Mouse (Mus musculus) cerebellum, adult 9-10 months (tissue): ENCODE results near the gene Cdca4.

Source experiments
- DNase-seq: peaks from one replicate; pipeline ENCODE4 v3.0.0; 2022

Cdca4 gene

DNA sequence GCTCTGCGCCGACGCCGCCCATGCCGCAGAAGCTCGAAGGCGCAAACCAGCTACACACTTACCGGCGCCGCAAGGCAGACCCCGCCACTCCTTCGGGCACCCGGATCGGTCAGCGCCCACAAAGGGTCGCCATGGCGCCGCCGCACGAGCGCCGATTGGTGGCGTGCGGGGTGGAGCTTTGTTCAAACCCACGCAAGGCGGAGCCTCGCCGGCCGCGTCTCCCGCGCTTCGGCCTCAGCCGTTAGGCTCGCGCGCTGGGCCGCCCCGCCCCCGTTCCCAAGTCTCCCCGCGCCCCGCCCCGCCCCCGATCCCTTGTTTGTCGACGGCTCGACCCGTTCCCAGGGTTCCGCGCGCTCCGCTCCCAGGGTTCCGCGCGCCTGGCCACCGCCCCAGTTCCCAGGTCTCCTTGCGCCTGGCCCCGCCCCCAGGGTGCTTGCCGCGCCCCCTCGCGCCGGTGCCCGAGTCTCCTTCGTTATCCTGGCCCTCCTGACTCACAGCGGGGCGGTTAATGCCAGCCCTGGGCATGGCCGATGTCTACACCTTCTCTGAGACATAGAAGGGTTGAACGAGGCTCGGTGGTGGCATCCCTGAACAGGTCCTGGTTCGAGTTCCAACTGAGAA lies at the start of gene Cdca4:
Gene Cdca4 (minus strand): TSS at position 180 of the 621 bp plus-strand sequence.
- DNase-seq, result peak; percentile 97

GRCm38 (mm10) chr12:112877607-112878020 lies 48.4 kb upstream of the Cdca4 start:
- no peak for DNase-seq

DNA sequence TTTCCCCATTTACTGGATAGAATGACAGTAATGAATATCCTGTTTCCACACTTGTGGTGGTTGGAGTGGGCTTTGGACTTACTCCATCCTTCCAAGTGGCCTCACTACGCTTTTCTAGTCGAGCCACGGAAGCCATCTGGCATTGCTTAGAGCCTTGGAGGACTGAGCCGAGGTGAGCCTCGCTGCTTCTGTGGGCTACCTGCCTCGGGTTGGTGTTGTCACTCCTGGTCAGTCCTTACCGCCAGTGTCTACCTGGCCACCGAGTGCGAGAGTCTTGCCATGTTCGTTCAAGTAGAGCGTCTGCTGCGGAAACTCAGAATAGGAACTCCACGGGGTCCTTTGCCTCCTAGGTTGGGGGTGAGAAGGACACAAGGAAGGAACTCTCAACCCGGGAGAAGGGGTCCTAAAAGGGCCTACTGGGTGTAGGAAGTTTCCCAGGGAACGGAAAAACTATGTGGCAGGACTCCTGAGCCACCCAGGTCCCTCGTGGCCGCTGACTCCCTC lies 47.9 kb upstream of the Cdca4 start:
- no peak for DNase-seq

GRCm38 (mm10) chr12:112876332-112877072 lies 47.3 kb upstream of the Cdca4 start:
- no peak for DNase-seq

DNA sequence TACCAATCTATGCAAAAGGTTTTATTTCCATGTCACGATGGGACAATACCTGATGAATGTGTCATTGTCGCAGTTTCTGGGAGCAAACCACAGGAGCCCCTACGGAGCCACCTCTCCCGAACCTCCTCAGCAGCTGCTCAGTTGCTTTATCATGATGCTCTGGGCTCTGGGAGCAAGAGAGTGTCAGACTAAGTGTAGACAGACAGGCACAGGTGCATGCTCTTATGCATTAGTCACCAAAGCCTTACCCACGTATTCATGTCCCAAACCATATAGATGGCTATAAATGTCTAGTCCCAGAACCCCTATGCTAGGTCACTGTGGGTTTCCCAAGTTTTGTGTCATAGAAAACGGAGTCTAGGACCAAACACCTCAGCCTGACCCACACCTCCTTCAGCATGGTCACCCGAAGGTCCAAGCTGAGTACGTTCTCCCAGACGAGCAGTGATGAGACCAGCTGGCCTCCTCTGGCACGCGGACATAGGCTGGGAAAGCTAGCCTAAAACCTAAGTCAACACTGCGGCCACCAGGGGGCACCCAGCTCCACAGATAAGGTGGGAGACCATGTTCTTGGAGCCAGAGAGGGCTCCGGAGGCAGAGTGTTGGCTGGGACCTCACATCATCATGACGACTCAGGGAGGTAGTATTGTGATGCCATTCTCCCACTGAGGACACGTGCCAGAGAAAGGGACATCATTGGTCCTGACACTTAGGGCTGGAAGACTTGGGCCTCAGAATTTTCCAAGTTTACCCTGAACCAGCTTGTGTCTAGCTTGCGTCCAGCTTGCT lies 46.2 kb upstream of the Cdca4 start:
- peak; percentile 88 for DNase-seq

- DNase-seq, result no peak
Measured at GRCm38 (mm10) chr12:112874199-112874598, 45.0 kb upstream of the Cdca4 start.

GRCm38 (mm10) chr12:112873452-112874190 lies 44.4 kb upstream of the Cdca4 start:
- peak; percentile 28 for DNase-seq

DNA sequence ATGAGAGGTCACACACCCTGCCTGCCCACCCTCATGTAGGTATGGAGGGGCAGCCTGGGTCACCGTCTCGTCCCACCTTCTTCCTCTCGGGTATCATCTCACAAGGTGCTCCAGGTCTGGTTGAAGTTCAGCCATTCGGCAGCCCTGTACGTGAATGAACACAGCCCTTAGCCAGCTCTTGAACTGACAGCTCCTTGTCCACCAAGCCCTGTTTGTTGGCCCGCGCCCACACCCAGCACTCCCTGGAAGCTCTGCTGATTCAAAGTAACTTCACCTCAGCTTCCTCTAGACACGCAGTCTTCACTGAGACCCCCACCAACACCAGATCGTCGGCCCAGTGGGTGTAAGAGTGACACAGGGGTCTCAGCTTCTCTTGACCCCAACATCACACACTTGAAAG lies 43.8 kb upstream of the Cdca4 start:
- no peak for DNase-seq

- DNase-seq, result no peak
Measured at GRCm38 (mm10) chr12:112871272-112871671, 42.0 kb upstream of the Cdca4 start.

GRCm38 (mm10) chr12:112870775-112871174 lies 41.6 kb upstream of the Cdca4 start:
- no peak for DNase-seq

DNA sequence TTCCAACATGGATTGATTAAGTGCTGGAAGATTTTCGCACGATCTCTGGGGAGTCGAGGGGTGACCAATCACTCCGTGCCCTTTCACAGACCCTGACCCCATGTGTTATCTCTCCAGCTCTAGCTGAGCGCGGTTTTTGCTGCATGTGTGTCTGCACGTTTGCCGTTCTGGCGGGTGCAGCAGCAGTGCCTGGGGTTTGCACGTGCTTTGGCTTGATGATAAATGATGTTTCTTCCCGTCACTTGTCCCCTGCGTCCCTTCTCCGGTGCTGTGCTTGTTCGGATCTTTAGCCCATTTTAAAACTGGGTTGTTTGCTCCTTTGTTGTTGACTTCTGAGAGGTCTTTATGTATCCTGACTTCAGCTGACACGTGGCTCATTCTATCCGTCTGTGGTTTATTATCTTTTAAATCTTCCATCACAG lies 40.6 kb upstream of the Cdca4 start:
- no peak for DNase-seq

GRCm38 (mm10) chr12:112868178-112869087 lies 39.2 kb upstream of the Cdca4 start, which contains the start of gene Gpr132:
TSS of gene Gpr132 (minus strand) at chr12:112868228.
- no peak for DNase-seq

DNA sequence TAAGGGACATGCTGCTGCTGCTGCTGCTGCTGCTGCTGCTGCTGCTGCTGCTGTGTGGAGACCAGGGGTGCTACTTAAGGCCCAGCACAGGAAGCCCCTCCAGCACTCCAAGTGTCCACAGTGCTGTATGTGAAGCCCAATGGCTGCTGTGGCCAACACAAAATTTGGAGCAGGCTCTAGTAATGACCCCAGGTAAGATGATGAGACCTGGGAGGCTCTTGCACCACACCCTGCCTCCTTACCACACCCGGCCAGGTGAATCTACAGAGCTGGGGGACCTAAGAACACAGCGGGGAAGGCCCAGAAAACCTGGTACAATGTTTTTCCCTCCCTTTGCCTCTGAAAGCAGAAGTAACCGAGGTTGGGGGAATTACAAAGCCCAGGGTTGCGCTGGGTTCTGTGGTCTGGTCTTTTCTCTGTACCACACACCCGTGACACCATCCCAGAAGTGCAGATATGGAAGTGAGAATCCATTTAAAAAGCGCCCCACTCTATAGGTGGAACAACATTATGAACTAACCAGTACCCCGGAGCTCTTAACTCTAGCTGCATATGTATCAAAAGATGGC lies 38.0 kb upstream of the Cdca4 start:
- DNase-seq, result no peak

DNA sequence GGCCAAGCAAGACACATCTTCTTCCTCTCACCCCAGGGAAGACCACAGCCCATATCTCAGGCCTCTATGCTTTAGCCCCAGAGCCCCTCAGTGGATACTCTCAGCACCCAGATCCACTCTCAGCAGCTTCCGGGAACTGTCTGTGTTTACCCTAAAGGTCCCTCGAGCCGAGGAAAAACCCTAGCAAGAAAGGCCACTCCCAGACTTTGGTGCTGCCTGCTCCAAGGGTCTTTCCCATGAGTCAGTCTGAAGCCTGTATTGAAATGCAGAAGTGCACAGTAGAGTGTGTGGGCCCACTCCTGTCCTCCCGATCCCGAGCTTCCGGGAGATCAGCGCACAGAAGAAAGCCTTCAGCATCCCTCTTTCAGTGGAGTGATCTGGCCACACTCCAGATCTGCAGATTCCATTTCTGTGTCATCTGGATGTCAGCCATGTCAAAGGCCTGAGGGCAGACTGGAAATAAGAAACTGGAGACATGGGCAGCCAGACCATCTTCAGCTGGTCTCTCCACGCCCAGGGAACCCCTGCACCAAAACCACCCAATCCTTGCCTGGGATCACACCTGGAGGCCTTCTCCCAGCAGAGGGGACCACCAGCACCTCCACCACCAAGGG lies 37.4 kb upstream of the Cdca4 start:
- DNase-seq, result no peak

- no peak for DNase-seq
Measured at GRCm38 (mm10) chr12:112864804-112865203, 35.6 kb upstream of the Cdca4 start.

DNA sequence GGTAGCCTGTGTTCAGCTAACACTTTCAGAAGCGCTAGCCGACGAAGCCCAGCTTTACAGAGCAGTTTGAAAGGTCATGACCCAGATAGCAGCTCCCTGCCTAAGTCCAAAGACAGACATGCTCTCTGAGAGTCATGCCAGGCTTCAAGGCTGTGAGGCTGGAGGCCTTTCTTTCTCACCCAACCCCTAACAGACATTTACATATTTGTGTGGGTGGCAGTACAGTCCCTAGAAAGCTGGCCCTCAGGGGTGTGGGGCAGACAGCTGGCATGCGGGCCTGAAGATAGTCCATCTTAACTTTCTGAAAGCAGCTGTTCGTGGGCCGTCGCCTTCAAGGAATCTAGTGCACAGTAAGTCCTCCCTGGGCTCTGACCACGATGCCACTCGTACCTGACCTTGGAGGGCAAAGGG lies 32.7 kb upstream of the Cdca4 start:
- DNase-seq, result no peak

DNA sequence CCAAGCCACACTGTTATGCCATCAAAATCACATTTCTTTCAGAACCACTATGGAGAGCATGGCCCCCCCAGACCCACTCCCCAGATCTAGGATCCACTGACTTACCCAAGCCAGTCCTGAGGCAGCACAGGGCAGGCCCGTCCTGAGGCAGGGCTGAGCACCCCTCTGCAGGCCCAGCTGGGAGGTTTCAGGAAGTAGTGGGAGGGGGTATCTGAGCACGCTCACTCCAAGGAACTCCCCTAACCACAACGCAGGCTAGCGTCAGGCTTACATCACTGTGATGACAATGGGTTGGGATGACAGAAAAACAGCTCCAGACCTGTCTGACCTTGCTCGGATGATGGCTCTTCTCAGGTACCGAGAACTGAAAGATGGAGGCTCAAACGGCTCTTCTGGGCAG lies 31.5 kb upstream of the Cdca4 start:
- DNase-seq, result no peak

GRCm38 (mm10) chr12:112859930-112860329 lies 30.7 kb upstream of the Cdca4 start:
- no peak for DNase-seq

GRCm38 (mm10) chr12:112858581-112859336 lies 29.5 kb upstream of the Cdca4 start:
- DNase-seq, result no peak
